Mouse (Mus musculus) megakaryocyte progenitor cell, adult 5-6 weeks (primary cell): ENCODE measurements around the gene Rnf157. TPM values are rescaled to one million over a fixed set of nuclear protein-coding genes. Genes with fewer than 3 reads are reported as not detected.
"Not testable (repeated sequence)": the region's sequence is repeated elsewhere in the genome, so short reads cannot be mapped to it uniquely, and the experiment has no call there.

Source experiments
- ATAC-seq: replicated peaks from 2 replicates; pipeline ENCODE4 v1.8.0; 2016; ENCODE audit warnings: mild to moderate bottlenecking, moderate TSS enrichment, inconsistent platforms; ENCODE audit not compliant: poor library complexity
- total RNA-seq, 2 experiments: library from RNA; stranded (forward) in 1 of 2; stranded (reverse) in 1 of 2; fragments of 157-497, 149-512 nt in 1 of 2; fragments of 200-1000 nt in 1 of 2; gene quantifications; 2 replicates each; pipeline versions ENCODE4 v1.2.3 to v1.2.4; 2015 to 2017

Rnf157 gene
- total RNA-seq, 2 experiments from 2014 or later, result 7.1 to 7.6 TPM

- ATAC-seq, result peak; percentile 57
Measured at GRCm38 (mm10) chr11:116387086-116388071, 25.5 kb downstream of the Rnf157 start.

GRCm38 (mm10) chr11:116385999-116386398 is 26.8 kb downstream of the Rnf157 start:
- no peak for ATAC-seq

GRCm38 (mm10) chr11:116384171-116384570 is 28.7 kb downstream of the Rnf157 start:
- no peak for ATAC-seq

DNA sequence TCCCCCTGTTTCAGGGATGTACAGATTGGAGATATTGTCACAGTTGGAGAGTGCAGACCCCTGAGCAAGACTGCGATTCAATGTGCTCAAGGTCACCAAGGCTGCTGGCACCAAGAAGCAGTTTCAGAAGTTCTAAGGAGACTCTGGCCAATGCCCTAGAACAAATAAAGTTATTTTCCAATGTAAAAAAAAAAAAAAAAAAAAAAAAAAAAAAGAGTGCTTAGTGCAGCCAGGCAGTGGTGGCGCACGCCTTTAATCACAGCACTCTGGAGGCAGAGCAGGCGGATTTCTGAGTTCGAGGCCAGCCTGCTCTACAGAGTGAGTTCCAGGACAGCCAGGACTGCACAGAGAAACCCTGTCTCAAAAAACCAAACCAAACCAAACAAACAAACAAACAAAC is 29.8 kb downstream of the Rnf157 start:
- ATAC-seq, result not testable (repeated sequence)

DNA sequence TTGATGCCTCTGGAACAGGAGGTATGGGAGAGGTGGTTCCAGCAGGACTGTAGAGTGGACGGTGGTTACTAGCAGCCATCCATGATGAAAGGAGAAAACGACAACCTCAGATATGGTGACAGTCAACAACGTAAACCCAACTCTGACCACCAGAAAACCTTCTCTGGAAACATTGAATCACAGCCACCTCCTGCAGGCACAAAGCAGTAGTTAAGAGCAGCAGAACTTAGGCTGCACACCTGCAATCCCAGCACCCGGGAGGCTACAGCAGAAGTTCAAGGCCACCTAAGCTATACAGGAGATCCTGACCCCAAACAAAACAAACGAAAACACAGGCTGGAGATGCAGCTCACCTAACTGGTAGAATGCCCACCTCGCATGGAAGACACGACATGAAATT is 32.1 kb downstream of the Rnf157 start:
- ATAC-seq, result no peak

DNA sequence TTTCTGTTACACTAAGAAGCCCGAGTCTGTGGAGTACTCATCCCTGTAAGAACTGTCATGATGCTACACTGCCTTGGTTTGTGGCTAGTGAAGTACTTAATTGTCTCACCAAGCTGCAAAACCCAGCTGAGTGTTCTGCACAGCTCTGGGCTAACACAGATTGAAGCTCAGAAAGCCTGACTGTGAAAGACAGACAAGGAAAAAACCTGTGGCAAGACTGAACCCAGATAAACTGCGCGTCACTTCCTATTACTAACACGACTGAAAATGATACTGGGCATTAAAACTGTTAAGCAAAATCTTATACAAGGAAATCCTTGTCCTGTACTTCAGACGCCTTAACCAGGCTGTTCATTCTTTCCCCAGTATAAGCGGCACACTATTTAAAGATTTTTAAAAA is 33.3 kb downstream of the Rnf157 start:
- 0 out of 2 replicates have a peak, but pooled peaks have one; percentile 17 for ATAC-seq

- peak; percentile 55 for ATAC-seq
Measured at GRCm38 (mm10) chr11:116376945-116377661, 35.7 kb downstream of the Rnf157 start.

- no peak for ATAC-seq
Measured at GRCm38 (mm10) chr11:116371894-116372450, 40.9 kb downstream of the Rnf157 start.

- ATAC-seq, result peak; percentile 87
Measured at GRCm38 (mm10) chr11:116369633-116370032, 43.2 kb downstream of the Rnf157 start.

GRCm38 (mm10) chr11:116369051-116369450 is 43.8 kb downstream of the Rnf157 start:
- ATAC-seq, result no peak

DNA sequence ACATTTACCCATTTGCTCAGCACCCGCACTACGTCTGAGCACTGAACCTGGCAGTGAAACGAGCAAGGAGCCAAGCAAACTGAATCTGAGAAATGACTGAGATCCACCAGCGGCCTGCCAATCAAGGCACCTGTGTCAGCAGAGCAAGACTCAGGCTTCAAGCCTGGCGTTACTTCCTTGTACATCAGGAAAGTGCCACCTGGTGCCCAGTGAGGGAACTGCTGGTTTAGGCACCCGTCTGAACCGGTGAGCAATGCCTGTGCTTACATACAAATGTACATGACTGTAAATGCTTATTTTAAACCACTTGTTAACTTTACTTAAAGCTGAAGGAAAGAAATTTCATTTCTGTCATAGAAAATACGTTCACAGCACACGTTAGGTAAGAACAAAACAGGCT is 44.7 kb downstream of the Rnf157 start:
- peak; percentile 90 for ATAC-seq

DNA sequence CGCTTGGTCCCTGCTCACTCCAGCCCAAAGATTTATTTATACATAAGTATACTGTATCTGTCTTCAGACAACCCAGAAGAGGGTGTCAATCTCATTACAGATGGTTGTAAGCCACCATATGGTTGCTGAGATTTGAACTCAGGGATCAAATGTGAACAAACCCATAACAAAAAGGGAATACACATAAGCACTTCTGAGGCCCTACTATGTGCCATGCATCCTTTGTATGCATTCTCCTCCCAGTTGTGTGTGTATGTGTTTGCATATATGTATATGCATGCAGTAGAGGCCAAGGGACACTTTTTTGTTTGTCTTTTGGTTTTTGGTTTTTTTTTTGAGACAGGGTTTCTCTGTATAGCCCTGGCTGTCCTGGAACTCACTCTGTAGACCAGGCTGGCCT is 46.2 kb downstream of the Rnf157 start:
- ATAC-seq, result no peak

- no peak for ATAC-seq
Measured at GRCm38 (mm10) chr11:116366124-116366523, 46.7 kb downstream of the Rnf157 start.

- no peak for ATAC-seq
Measured at GRCm38 (mm10) chr11:116365432-116365831, 47.4 kb downstream of the Rnf157 start.

DNA sequence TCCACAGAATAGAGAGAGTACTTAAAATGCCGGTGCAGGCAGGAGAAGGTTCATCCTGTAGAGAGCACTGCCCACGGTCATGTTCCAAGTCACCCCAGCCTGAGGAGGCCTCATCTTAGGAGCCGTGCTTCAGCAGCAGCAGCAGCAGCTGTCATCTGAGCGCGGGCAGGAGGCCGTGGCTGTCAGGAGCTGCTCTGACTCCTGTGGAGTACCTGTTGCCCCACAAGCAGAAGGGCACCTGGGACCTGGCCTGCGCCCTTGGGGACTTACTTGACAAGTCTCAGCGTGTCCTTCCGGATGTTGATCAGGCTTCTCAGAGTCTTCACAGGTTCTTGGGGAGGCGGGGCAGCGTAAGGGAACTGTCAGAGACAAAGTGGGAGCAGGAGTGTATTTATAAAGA is 50.8 kb downstream of the Rnf157 start:
- ATAC-seq, result no peak

DNA sequence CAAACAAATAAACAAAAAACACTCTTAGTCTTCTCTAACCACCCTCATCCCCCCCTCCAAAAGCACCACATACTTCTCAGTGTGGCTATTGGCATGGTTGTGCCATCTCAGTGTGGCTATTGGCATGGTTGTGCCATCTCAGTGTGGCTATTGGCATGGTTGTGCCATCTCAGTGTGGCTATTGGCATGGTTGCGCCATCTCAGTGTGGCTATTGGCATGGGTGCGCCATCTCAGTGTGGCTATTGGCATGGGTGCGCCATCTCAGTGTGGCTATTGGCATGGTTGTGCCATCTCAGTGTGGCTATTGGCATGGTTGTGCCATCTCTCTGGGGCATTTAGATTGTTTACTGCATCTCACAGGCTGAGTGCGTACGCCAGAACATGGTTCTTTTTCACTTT is 51.9 kb downstream of the Rnf157 start:
- ATAC-seq, result not testable (repeated sequence)

- ATAC-seq, result no peak
Measured at GRCm38 (mm10) chr11:116359652-116360051, 53.2 kb downstream of the Rnf157 start.

- ATAC-seq, result no peak
Measured at GRCm38 (mm10) chr11:116358926-116359637, 53.8 kb downstream of the Rnf157 start.

- ATAC-seq, result no peak
Measured at GRCm38 (mm10) chr11:116354521-116354920, 58.3 kb downstream of the Rnf157 start.

DNA sequence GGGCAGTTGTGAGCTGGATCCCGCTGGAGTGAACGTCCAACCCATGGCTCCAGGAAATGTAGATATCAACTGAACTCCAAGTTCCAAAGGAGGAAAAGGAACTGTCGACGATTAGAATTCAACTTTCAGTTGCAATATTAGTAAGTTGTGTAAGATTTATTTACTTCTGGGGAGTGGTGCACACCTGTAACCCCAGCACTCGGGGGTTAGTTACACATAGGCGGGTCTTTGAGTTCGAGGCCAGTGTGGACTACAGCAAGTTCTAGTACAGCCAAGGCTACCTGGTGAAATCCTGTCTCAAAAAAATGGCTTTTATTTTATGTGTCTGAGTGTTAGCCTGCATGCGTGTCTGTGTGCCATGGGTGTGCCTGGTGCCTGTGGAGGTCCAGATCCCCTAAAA is 59.3 kb downstream of the Rnf157 start:
- no peak for ATAC-seq

GRCm38 (mm10) chr11:116351294-116351693 is 61.5 kb downstream of the Rnf157 start:
- no peak for ATAC-seq
